Comparison of ENCODE assay signal across 8 mouse cellular contexts in the genomic region with DNA sequence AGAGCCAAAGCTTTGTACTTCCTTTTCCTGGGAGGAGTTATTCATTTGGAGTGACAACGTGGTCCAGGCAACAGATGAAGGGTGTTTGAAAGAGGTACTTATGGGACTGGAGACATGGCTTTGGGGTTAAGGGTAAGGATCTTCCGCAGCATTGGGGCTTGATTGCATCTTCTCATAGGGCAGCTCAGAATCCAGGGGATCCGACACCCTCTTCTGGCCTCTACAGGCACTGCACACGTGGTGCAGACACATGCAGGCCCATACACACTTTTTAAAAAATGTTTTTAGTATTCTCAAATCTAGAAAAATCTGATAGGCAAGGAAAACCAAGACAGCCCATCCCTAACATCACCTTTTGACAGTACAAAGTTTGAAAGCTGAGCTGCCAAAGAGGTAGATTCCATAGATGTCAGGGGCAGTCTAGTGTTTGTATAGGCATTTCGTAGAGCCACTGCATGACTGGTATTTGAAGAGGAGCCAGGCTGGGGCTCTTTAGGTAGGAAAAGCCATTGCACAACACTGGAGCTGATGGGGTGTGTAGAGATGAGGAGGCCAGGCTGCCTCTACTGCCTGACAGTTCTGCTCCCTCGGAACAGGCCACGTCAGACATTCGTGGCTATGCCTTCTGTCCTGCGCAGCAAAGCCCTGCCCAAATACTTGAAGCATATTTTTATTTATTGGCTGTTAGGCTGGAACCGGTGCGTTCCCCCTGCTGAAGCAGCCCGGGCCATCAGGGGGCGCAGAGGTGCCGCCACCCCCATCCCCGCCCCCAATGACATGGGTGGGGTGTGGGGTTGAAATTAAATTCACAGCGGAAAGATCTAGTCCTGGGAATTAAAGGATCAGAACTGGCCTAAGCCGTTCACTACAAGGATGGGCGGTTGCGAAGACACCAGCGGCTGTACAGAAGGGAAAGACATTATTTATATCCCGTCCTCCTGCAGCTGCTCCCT. TPM values are rescaled to one million over a fixed set of nuclear protein-coding genes. Genes with fewer than 3 reads are reported as not detected.
DNase-seq lines count a peak whose midpoint lies in the region; ATAC-seq and TF ChIP-seq lines count a peak whose summit lies in the region.

No protein-coding gene starts in this region.

- H3K4me1 ChIP-seq in forebrain, embryonic 10.5 days: peaks cover 42% of the 10 kb centered on the region
- H3K4me1 ChIP-seq in forebrain, embryonic 15.5 days: peaks cover 21% of the 10 kb centered on the region
- no peaks in the 10 kb centered on the region for H3K4me1 ChIP-seq in bone marrow, adult 2 months (ENCODE audit: control insufficient read depth, insufficient read depth, low read length)
- H3K4me1 ChIP-seq in limb, embryonic 15.5 days: peaks cover 33% of the 10 kb centered on the region

- no peak for DNase-seq in forebrain, embryonic 10.5 days (ENCODE audit: extremely low spot score, low spot score)
- peak; percentile 43 to 46 for DNase-seq in heart, postnatal 10 days
- peak; percentile 42 for DNase-seq in neural tube, embryonic 10.5 days (ENCODE audit: extremely low spot score, low spot score)
- no peak for DNase-seq in frontal cortex, postnatal 10 days (ENCODE audit: low spot score in 2 of 2)

- H3K36me3 ChIP-seq in forebrain, embryonic 10.5 days (replicated peaks): peaks cover 46% of the 10 kb centered on the region
- H3K36me3 ChIP-seq in forebrain, embryonic 15.5 days: peaks cover 22% of the 10 kb centered on the region
- peaks cover 21% of the 10 kb centered on the region for H3K36me3 ChIP-seq in limb, embryonic 15.5 days

- H3K4me2 ChIP-seq in forebrain, embryonic 15.5 days (replicated peaks): no peak overlapping the region
- peak overlapping the region; percentile 25 for H3K4me2 ChIP-seq in limb, embryonic 15.5 days

- peaks cover 7% of the 10 kb centered on the region; the same call in 1 of the 2 replicates for H3K9me3 ChIP-seq in forebrain, embryonic 10.5 days
- H3K9me3 ChIP-seq in forebrain, embryonic 15.5 days: no peaks in the 10 kb centered on the region
- no peaks in the 10 kb centered on the region for H3K9me3 ChIP-seq in limb, embryonic 15.5 days

- no peak overlapping the region for H3K9ac ChIP-seq in forebrain, embryonic 15.5 days (replicated peaks)
- H3K9ac ChIP-seq in limb, embryonic 15.5 days: no peak overlapping the region

- H3K27me3 ChIP-seq in forebrain, embryonic 10.5 days (ENCODE audit: poor library complexity, severe bottlenecking): peaks cover 67% of the 10 kb centered on the region
- peaks cover 54% of the 10 kb centered on the region for H3K27me3 ChIP-seq in forebrain, embryonic 15.5 days
- H3K27me3 ChIP-seq in limb, embryonic 15.5 days: peaks cover 65% of the 10 kb centered on the region

- ATAC-seq in forebrain, embryonic 15.5 days (replicated peaks): no peak
- no peak for ATAC-seq in limb, embryonic 15.5 days (ENCODE audit: insufficient number of reproducible peaks, low FRiP score, low TSS enrichment, low read depth)
- ATAC-seq in CD4-positive, CD25-positive, alpha-beta regulatory T cell, adult 4 months: no peak

- 20% methylated on average over 21 of the region's 21 CpGs for WGBS in forebrain, embryonic 10.5 days
- WGBS in forebrain, embryonic 15.5 days: 32% methylated on average over 21 of the region's 21 CpGs
- WGBS in bone marrow, adult 2 months: 20% methylated on average over 21 of the region's 21 CpGs
- 22% methylated on average over 21 of the region's 21 CpGs for WGBS in limb, embryonic 15.5 days

- H3K27ac ChIP-seq in forebrain, embryonic 10.5 days: no peak overlapping the region
- H3K27ac ChIP-seq in forebrain, embryonic 15.5 days (replicated peaks): no peak overlapping the region
- H3K27ac ChIP-seq in bone marrow, adult 2 months (ENCODE audit: control insufficient read depth, insufficient read depth, low read depth, low read length, poor library complexity): no peak overlapping the region
- no peak overlapping the region for H3K27ac ChIP-seq in limb, embryonic 15.5 days

- peak overlapping the region; percentile 46 for H3K4me3 ChIP-seq in forebrain, embryonic 10.5 days
- no peak overlapping the region for H3K4me3 ChIP-seq in forebrain, embryonic 15.5 days
- H3K4me3 ChIP-seq in bone marrow, adult 2 months (replicated peaks; ENCODE audit: control insufficient read depth, low read depth, low read length): no peak overlapping the region
- 0 out of 2 replicates have a peak overlapping the region, but pooled peaks have one; percentile 0 for H3K4me3 ChIP-seq in limb, embryonic 15.5 days

- TF ChIP-seq CTCF in bone marrow, adult 2 months (IDR thresholded peaks at IDR 0.05; ENCODE audit: control insufficient read depth, insufficient read depth, low read length): peak; percentile 36; the same call in 1 of the 2 replicates

- TF ChIP-seq POLR2A in bone marrow, adult 2 months (IDR thresholded peaks at IDR 0.05; ENCODE audit: borderline replicate concordance, control insufficient read depth, low read depth, low read length): no peak

- intact Hi-C loops in heart, postnatal 10 days (cut with DNase I): loop anchor here (2.0 kb wide), 1 partner anchor 86 kb away; a partner anchor contains a TSS

RNA-seq across cellular contexts. Expression of a gene that starts 1.2 kb away (rescaled TPM):
- polyA plus RNA-seq in forebrain, embryonic 10.5 days (2016; fragmentation: Nextera tagmentation; extraction: Ambion mirVana): 26.9 and 27.0 TPM in 2 replicates
- polyA plus RNA-seq in forebrain, embryonic 15.5 days (2015; fragmentation: Nextera tagmentation; extraction: Ambion mirVana): 34.3 and 34.5 TPM in 2 replicates
- polyA plus RNA-seq in bone marrow, adult 2 months (2011; ENCODE audit: insufficient read depth, insufficient read length, low replicate concordance, missing spikeins): 10.8 and 13.7 TPM in 2 replicates
- total RNA-seq in heart, postnatal 10 days (2021): 100 to 1,000 TPM; 125 to 131 TPM
- polyA plus RNA-seq in limb, embryonic 15.5 days (2015; fragmentation: Nextera tagmentation; extraction: Ambion mirVana): 50.2 and 60.0 TPM in 2 replicates
- polyA plus RNA-seq in CD4-positive, CD25-positive, alpha-beta regulatory T cell, adult 4 months (2017; shearing (Covaris generic)): not detected

RNA-seq across cellular contexts. Expression of a gene that starts 12.3 kb away (rescaled TPM):
- 0.29 and 0.47 TPM in 2 replicates for polyA plus RNA-seq in forebrain, embryonic 10.5 days (2016; fragmentation: Nextera tagmentation; extraction: Ambion mirVana)
- 0.64 and 0.69 TPM in 2 replicates for polyA plus RNA-seq in forebrain, embryonic 15.5 days (2015; fragmentation: Nextera tagmentation; extraction: Ambion mirVana)
- 4.0 and 12.2 TPM in 2 replicates for polyA plus RNA-seq in bone marrow, adult 2 months (2011; ENCODE audit: insufficient read depth, insufficient read length, low replicate concordance, missing spikeins)
- total RNA-seq in heart, postnatal 10 days (2021): 10 to 100 TPM in 1 of 2 experiments, 1 to 10 TPM in 1; 5.6 to 10.4 TPM
- polyA plus RNA-seq in limb, embryonic 15.5 days (2015; fragmentation: Nextera tagmentation; extraction: Ambion mirVana): 0.83 and 2.0 TPM in 2 replicates
- polyA plus RNA-seq in CD4-positive, CD25-positive, alpha-beta regulatory T cell, adult 4 months (2017; shearing (Covaris generic)): not detected

RNA-seq across cellular contexts. Expression of a gene that starts 26.0 kb away (rescaled TPM):
- 1.7 and 1.8 TPM in 2 replicates for polyA plus RNA-seq in forebrain, embryonic 10.5 days (2016; fragmentation: Nextera tagmentation; extraction: Ambion mirVana)
- polyA plus RNA-seq in forebrain, embryonic 15.5 days (2015; fragmentation: Nextera tagmentation; extraction: Ambion mirVana): 16.1 and 17.3 TPM in 2 replicates
- 92.9 and 101 TPM in 2 replicates for polyA plus RNA-seq in bone marrow, adult 2 months (2011; ENCODE audit: insufficient read depth, insufficient read length, low replicate concordance, missing spikeins)
- total RNA-seq in heart, postnatal 10 days (2021): 1 to 10 TPM; 3.1 to 5.6 TPM
- polyA plus RNA-seq in limb, embryonic 15.5 days (2015; fragmentation: Nextera tagmentation; extraction: Ambion mirVana): 6.2 and 7.4 TPM in 2 replicates
- under 1 TPM; 0.51 to 0.86 TPM for polyA plus RNA-seq in CD4-positive, CD25-positive, alpha-beta regulatory T cell, adult 4 months (2017; shearing (Covaris generic))

RNA-seq across cellular contexts. Expression of a gene that starts 28.8 kb away (rescaled TPM):
- 5.6 and 6.5 TPM in 2 replicates for polyA plus RNA-seq in forebrain, embryonic 10.5 days (2016; fragmentation: Nextera tagmentation; extraction: Ambion mirVana)
- 8.6 and 8.8 TPM in 2 replicates for polyA plus RNA-seq in forebrain, embryonic 15.5 days (2015; fragmentation: Nextera tagmentation; extraction: Ambion mirVana)
- 1.9 and 7.2 TPM in 2 replicates for polyA plus RNA-seq in bone marrow, adult 2 months (2011; ENCODE audit: insufficient read depth, insufficient read length, low replicate concordance, missing spikeins)
- total RNA-seq in heart, postnatal 10 days (2021): 1 to 10 TPM; 8.7 to 9.8 TPM
- polyA plus RNA-seq in limb, embryonic 15.5 days (2015; fragmentation: Nextera tagmentation; extraction: Ambion mirVana): 9.9 and 13.1 TPM in 2 replicates
- 10 to 100 TPM; 17.2 to 17.7 TPM for polyA plus RNA-seq in CD4-positive, CD25-positive, alpha-beta regulatory T cell, adult 4 months (2017; shearing (Covaris generic))

RNA-seq across cellular contexts. Expression of a gene that starts 37.6 kb away (rescaled TPM):
- 34.4 and 35.4 TPM in 2 replicates for polyA plus RNA-seq in forebrain, embryonic 10.5 days (2016; fragmentation: Nextera tagmentation; extraction: Ambion mirVana)
- 34.1 and 34.7 TPM in 2 replicates for polyA plus RNA-seq in forebrain, embryonic 15.5 days (2015; fragmentation: Nextera tagmentation; extraction: Ambion mirVana)
- 11.2 and 29.1 TPM in 2 replicates for polyA plus RNA-seq in bone marrow, adult 2 months (2011; ENCODE audit: insufficient read depth, insufficient read length, low replicate concordance, missing spikeins)
- 10 to 100 TPM; 11.7 to 16.4 TPM for total RNA-seq in heart, postnatal 10 days (2021)
- polyA plus RNA-seq in limb, embryonic 15.5 days (2015; fragmentation: Nextera tagmentation; extraction: Ambion mirVana): 17.3 and 25.2 TPM in 2 replicates
- 10 to 100 TPM in 1 of 2 experiments, 1 to 10 TPM in 1; 8.3 to 13.7 TPM for polyA plus RNA-seq in CD4-positive, CD25-positive, alpha-beta regulatory T cell, adult 4 months (2017; shearing (Covaris generic))

Comparison
In these comparisons a context has a peak if more than half of its experiments do, and no peak if none do; other contexts are left out.
1. H3K4me3 ChIP-seq: peak in forebrain, embryonic 10.5 days (single experiment) and limb, embryonic 15.5 days (single experiment); none in forebrain, embryonic 15.5 days (single experiment) and bone marrow, adult 2 months (single experiment).
2. DNase-seq: peak in heart, postnatal 10 days (2 of 2) and neural tube, embryonic 10.5 days (single experiment); none in forebrain, embryonic 10.5 days (single experiment) and frontal cortex, postnatal 10 days (0 of 2).